Mouse (Mus musculus) cerebellum, adult 9-11 months (tissue): Measurements from ENCODE around the gene Mycbpap.
A peak's percentile ranks its signal among the peaks of the same experiment; 100 is the strongest.

ENCODE experiments used
- DNase-seq: peaks from one replicate; pipeline ENCODE4 v3.0.0; 2022

Gene Mycbpap

GRCm38 (mm10) chr11:94521219-94521843, at the start of gene Mycbpap:
TSS of gene Mycbpap (minus strand) at chr11:94521742.
- DNase-seq = peak; percentile 73

DNA sequence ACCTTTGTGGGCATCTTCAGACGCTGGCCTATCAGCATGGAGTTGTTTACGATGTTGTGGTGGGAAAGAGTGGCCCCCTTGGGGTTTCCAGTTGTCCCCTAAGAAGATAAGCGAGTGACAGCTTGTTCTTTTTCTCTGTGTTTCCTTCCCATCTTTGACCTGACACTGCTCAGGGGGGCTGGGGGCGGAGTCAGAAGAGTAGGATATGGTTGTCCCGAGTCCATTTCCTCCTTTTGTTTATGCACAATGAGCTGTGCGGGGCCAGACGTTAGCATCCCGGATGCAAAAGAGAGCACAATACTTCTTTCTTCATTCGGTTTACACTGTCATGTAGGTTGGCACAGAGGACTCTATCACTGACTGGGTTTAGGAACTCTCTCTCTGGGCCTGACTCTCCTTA, 49.1 kb upstream of the Mycbpap start:
- no peak for DNase-seq

DNA sequence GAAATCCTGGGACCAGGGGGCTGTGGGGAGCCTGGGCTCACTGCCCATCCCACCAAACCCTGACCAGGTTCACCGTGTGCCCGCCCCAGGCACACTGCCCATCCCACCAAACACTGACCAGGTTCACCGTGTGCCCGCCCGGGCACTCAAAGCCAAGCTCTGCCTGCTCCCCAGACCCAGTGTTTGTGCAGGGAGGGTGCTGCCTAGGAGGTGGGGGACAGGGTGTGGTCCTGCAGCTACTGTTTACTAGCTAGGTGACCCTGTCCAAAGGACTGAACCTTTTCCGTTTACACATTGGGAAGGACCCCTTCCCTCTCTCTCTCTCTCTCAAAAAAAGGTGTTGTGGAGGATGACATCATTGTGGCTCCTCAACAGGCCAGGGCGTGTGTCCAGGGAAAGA, 45.8 kb upstream of the Mycbpap start:
- DNase-seq = no peak

DNA sequence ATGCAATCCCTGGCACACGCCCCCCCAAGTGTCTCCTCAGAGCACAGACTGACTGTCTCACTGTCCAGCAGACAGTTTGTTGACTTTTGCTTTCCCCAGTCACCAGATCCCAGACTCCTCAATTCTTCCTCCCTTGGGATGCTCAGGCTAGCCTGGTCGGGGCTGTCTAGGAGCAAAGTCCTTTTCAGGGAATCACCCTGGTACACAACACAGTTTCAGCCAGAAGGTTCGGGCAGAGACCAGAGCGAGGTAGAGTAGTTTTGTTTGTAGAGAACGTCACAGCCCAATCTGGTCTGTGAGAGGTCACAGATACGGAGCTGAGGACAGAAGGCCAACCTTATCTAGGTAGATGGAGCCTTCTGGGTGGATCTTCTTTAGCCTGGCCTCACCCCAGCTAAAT, 45.0 kb upstream of the Mycbpap start:
- no peak for DNase-seq

GRCm38 (mm10) chr11:94565151-94565479, 43.6 kb upstream of the Mycbpap start:
- no peak for DNase-seq

GRCm38 (mm10) chr11:94564437-94565150, 43.1 kb upstream of the Mycbpap start, which contains the start of gene Chad:
TSS of gene Chad (plus strand) at chr11:94565047.
- DNase-seq = no peak

DNA sequence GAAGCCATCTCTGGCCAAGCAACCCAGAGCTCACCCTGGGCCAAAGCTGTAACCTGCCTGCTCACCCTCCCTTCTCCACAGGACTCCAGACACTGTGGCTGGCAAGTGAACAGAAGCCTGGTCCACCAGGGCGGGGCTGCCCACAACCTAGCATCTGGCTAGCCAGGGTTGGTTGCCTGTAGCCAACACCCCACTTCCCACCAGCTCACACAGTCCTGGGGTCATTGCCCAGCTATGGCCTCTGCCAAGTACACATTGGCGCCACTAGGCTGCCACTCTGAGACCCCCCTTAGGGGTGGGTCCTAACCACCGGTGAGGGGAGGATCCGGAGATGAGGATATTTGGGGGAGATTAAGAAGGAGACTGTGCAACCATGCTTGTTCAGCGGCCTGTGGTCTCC, 42.3 kb upstream of the Mycbpap start:
- DNase-seq = no peak

DNA sequence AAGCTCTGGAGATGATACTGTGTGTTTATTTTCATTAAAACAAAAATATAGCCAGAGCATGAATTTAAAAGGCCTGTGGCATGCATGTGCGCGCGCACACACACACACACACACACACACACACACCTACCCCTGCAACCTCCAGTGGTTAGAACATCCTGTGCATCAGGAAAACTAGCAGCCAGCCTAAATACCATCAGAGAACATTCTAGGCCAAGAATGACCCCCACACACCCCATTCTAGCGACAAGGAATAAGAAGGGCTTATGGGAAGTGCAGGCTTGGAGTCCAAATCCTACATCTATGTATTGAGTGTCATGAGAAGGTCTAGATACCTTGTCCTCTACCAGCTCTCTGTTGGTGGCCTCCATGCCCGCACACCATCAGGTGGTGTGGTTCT, 41.8 kb upstream of the Mycbpap start:
- DNase-seq = no peak

- DNase-seq = no peak
Observed at GRCm38 (mm10) chr11:94558226-94558625, 36.7 kb upstream of the Mycbpap start.

DNA sequence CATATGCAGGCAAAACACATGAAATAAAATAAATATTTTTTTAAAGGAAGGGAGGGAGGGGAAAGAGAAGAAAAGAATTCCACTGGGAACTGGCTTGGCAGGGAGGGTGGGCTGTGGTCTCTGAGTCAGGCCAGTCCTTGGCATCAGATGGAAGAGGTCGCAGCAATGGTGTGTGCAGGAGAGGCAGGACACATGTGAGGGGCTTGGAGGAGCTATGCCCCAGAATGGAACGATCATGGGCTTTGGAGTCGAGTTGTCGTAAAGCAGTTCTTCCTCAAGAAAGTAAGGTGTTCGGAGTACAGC, 28.9 kb upstream of the Mycbpap start:
- peak; percentile 46 for DNase-seq

- DNase-seq = no peak
Observed at GRCm38 (mm10) chr11:94549691-94550441, 28.3 kb upstream of the Mycbpap start.

GRCm38 (mm10) chr11:94548888-94549690, 27.5 kb upstream of the Mycbpap start, which contains the start of gene Rsad1:
TSS of gene Rsad1 (minus strand) at chr11:94549255.
- peak; percentile 97 for DNase-seq

DNA sequence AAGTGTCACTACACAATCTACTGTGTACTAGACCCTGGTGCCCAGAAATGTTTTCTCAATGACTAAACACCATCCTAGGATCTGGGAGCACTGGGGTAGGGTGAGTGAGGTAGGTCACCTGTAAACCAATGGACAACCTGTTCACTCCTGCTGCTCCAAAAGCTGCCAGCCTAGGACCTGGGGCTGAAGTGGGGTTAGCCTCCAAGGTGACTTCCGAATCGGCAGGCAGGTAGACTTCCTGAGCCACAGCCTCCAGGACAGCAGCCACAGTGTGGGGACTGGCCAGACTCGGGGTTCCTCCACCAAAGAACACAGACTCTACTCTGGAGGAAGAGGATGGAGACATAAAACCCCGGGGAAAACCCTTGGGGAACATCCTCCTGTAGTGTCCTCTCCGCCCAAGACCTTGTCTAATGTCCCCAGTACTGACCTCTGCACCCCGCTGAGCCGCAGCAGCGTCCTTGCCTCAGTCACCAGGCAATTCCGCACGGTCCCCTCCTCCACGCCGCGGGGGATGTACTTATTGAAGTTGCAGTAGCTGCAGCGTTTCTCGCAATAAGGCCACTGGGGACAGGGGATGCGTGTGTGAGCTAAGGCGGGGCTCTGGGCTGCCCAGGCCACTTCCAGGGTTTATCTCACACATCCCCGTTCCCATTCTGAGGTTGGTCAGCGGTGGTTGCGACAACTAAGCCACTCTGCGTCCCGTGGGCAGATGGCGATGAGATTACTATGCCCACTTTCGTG, 26.7 kb upstream of the Mycbpap start:
- peak; percentile 80 for DNase-seq

- DNase-seq = peak; percentile 62
Observed at GRCm38 (mm10) chr11:94547271-94547670, 25.7 kb upstream of the Mycbpap start.

DNA sequence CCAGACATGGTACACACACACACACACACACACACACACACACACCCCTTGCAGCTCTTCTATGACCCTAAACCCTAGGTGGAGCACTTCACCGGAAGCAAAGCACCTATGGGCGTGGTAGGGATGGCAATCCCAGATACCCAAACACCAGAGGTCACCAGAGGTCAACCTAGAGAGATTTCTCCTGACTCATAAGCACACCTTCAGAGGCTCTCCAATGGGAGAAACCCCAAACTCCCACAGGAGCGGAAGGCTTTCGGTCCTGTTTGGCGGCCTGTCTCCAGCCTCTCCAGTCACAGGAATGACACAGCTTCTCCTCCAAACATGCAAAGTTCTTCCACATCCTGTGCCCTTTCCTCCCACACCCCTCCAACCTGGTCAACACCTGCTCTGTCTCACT, 24.8 kb upstream of the Mycbpap start:
- DNase-seq = peak; percentile 47

DNA sequence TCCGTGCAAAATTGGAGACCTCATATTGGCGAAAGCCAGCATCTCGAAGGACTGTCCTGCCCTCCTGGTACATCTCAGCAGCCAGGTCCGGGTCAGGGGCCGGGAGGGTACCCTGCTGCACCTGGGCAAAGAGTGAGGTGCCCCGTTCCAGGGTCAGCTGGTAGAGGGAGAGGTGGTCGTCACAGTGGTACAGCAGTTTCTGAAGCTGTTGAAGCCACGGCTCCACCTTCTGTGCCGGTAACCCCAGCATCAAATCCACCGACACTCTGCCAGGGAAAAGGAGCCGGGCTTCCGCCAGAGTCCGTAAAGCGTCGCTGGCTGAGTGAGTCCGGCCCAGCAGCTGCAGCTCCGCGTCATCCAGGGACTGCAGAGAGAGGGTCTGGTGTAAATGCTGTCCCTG, 22.9 kb upstream of the Mycbpap start:
- DNase-seq = peak; percentile 62

DNA sequence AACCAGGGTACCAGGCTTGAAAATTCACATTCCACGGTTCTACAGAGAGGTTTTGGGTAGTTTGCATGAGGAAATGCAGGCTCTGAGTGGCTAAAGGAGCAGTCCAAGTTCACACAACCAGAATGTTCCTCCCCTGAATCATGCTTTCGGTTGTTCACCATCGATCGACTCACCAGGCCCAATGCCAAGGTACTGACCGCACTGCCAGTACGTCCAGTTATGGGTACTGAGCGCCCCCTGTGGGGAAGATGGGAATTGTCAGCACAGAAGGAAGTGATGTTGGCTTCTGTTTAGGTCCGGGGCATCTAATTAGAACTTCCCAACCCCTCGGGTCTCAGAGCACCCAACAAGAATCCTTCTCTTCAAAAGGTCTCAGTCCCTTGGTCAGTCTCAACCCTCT, 22.4 kb upstream of the Mycbpap start:
- DNase-seq = peak; percentile 94

GRCm38 (mm10) chr11:94543344-94543743, 21.8 kb upstream of the Mycbpap start:
- DNase-seq = no peak

GRCm38 (mm10) chr11:94542400-94542799, 20.9 kb upstream of the Mycbpap start:
- DNase-seq = no peak

- DNase-seq = no peak
Observed at GRCm38 (mm10) chr11:94539761-94540160, 18.2 kb upstream of the Mycbpap start.

GRCm38 (mm10) chr11:94538733-94539292, 17.3 kb upstream of the Mycbpap start:
- no peak for DNase-seq

DNA sequence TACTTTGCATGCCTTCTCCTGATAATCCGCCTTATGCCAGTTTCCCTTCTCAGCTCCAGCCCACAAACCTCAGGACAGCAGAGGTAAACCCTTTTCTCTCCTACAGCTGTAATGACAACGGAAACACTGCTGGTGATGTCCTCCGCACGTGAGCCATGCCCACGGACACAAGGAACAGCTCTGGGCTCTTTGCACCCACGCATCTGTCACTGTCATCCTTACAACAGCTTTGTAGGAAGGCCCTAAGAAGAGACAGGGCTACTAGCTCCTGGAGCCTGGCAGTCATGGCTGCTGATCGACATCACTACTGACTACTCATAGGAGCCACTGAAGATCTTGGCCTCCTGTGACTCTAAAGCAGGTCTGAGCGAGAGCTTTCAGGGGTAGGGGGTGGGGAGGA, 11.6 kb upstream of the Mycbpap start:
- no peak for DNase-seq
